Mouse (Mus musculus): ENCODE results near the gene Exosc1. TPM values are rescaled to one million over a fixed set of nuclear protein-coding genes. Genes with fewer than 3 reads are reported as not detected.
A peak's percentile ranks its signal among the peaks of the same experiment; 100 is the strongest.

The Exosc1 gene
- 56.4 and 57.4 TPM in 2 replicates for polyA plus RNA-seq (2014; fragmentation: Nextera tagmentation; extraction: Ambion mirVana)

- DNase-seq (peak; percentile 99), ATAC-seq (ENCODE audit: low FRiP score, low TSS enrichment) (peak; percentile 100)
- peaks cover 14% of the 10 kb centered on the region for H3K4me1 ChIP-seq (ENCODE audit: control insufficient read depth, insufficient read depth, low read length)
- WGBS = under 1% methylated on average over 47 of the region's 47 CpGs
- no peaks in the 10 kb centered on the region for H3K9me3 ChIP-seq (ENCODE audit: control insufficient read depth, low read length)
- peak within 1 kb of the TSS; percentile 55 for H3K27ac ChIP-seq (replicated peaks; ENCODE audit: low read depth, low read length)
- H3K27me3 ChIP-seq (ENCODE audit: control insufficient read depth, insufficient read depth, low read length) = no peaks in the 10 kb centered on the region
- H3K36me3 ChIP-seq (ENCODE audit: control insufficient read depth, insufficient read depth, low read length) = peaks cover 28% of the 10 kb centered on the region
- H3K4me3 ChIP-seq (replicated peaks; ENCODE audit: low read depth, low read length) = peak within 1 kb of the TSS; percentile 88
- peak within 1 kb of the TSS; percentile 75 for H3K9ac ChIP-seq (replicated peaks; ENCODE audit: low read length)
- H3K4me2 ChIP-seq (ENCODE audit: low read length) = peak within 1 kb of the TSS; percentile 91
Observed at GRCm38 (mm10) chr19:41933179-41934086, at the start of gene Exosc1, which contains the start of gene Zdhhc16. Gene Exosc1, minus strand, starts transcription at chr19:41933423. Gene Zdhhc16, plus strand, starts transcription at chr19:41933480.

GRCm38 (mm10) chr19:41982791-41983150 lies 49.5 kb upstream of the Exosc1 start:
- 0 out of 2 replicates have a peak, but pooled peaks cover 7% of the 10 kb centered on the region for H3K4me1 ChIP-seq (ENCODE audit: control insufficient read depth, insufficient read depth, low read length)
- peaks cover 10% of the 10 kb centered on the region for H3K27me3 ChIP-seq (ENCODE audit: control insufficient read depth, insufficient read depth, low read length)
- ATAC-seq (ENCODE audit: low FRiP score, low TSS enrichment) (no peak), DNase-seq (peak; percentile 9)
- no peaks in the 10 kb centered on the region for H3K9me3 ChIP-seq (ENCODE audit: control insufficient read depth, low read length)
- WGBS = 6% methylated on average over 4 of the region's 4 CpGs
- peak overlapping the region; percentile 83 for H3K4me3 ChIP-seq (replicated peaks; ENCODE audit: low read depth, low read length)
- H3K4me2 ChIP-seq (ENCODE audit: low read length) = peak overlapping the region; percentile 100
- no peak overlapping the region for H3K27ac ChIP-seq (replicated peaks; ENCODE audit: low read depth, low read length)
- H3K36me3 ChIP-seq (ENCODE audit: control insufficient read depth, insufficient read depth, low read length) = no peaks in the 10 kb centered on the region
- H3K9ac ChIP-seq (replicated peaks; ENCODE audit: low read length) = peak overlapping the region; percentile 73

- DNase-seq (peak; percentile 53), ATAC-seq (ENCODE audit: low FRiP score, low TSS enrichment) (no peak)
- peak overlapping the region; percentile 100 for H3K4me2 ChIP-seq (ENCODE audit: low read length)
- H3K27ac ChIP-seq (replicated peaks; ENCODE audit: low read depth, low read length) = peak overlapping the region; percentile 64
- H3K9me3 ChIP-seq (ENCODE audit: control insufficient read depth, low read length) = no peaks in the 10 kb centered on the region
- peaks cover 10% of the 10 kb centered on the region for H3K27me3 ChIP-seq (ENCODE audit: control insufficient read depth, insufficient read depth, low read length)
- H3K36me3 ChIP-seq (ENCODE audit: control insufficient read depth, insufficient read depth, low read length) = no peaks in the 10 kb centered on the region
- 0 out of 2 replicates have a peak, but pooled peaks cover 7% of the 10 kb centered on the region for H3K4me1 ChIP-seq (ENCODE audit: control insufficient read depth, insufficient read depth, low read length)
- peak overlapping the region; percentile 73 for H3K9ac ChIP-seq (replicated peaks; ENCODE audit: low read length)
- peak overlapping the region; percentile 83 for H3K4me3 ChIP-seq (replicated peaks; ENCODE audit: low read depth, low read length)
- WGBS = under 1% methylated on average over 73 of the region's 74 CpGs
Observed at GRCm38 (mm10) chr19:41981931-41982790, 48.9 kb upstream of the Exosc1 start.

- no peaks in the 10 kb centered on the region for H3K9me3 ChIP-seq (ENCODE audit: control insufficient read depth, low read length)
- no peak for DNase-seq
- ATAC-seq (ENCODE audit: low FRiP score, low TSS enrichment) = no peak
Observed at GRCm38 (mm10) chr19:41981595-41981927, 48.3 kb upstream of the Exosc1 start, which contains the start of gene Ubtd1. Gene Ubtd1, plus strand, starts transcription at chr19:41981763.

GRCm38 (mm10) chr19:41980819-41981594 lies 47.8 kb upstream of the Exosc1 start, which contains the start of gene Mms19:
Gene Mms19, minus strand, starts transcription at chr19:41981157.
- H3K27ac ChIP-seq (replicated peaks; ENCODE audit: low read depth, low read length) = peak within 1 kb of the TSS; percentile 64
- DNase-seq = peak; percentile 100
- H3K4me1 ChIP-seq (ENCODE audit: control insufficient read depth, insufficient read depth, low read length) = 0 out of 2 replicates have a peak, but pooled peaks cover 7% of the 10 kb centered on the region
- no peaks in the 10 kb centered on the region for H3K9me3 ChIP-seq (ENCODE audit: control insufficient read depth, low read length)
- no peaks in the 10 kb centered on the region for H3K36me3 ChIP-seq (ENCODE audit: control insufficient read depth, insufficient read depth, low read length)
- ATAC-seq (ENCODE audit: low FRiP score, low TSS enrichment) = peak; percentile 95
- H3K9ac ChIP-seq (replicated peaks; ENCODE audit: low read length) = peak within 1 kb of the TSS; percentile 73
- H3K4me2 ChIP-seq (ENCODE audit: low read length) = peak within 1 kb of the TSS; percentile 100
- H3K27me3 ChIP-seq (ENCODE audit: control insufficient read depth, insufficient read depth, low read length) = peaks cover 10% of the 10 kb centered on the region
- WGBS = under 1% methylated on average over 68 of the region's 68 CpGs
- peak within 1 kb of the TSS; percentile 83 for H3K4me3 ChIP-seq (replicated peaks; ENCODE audit: low read depth, low read length)

More at GRCm38 (mm10) chr19:41981595-41981927, 48.3 kb upstream of the Exosc1 start, which contains the start of gene Ubtd1:
- peak within 1 kb of the TSS; percentile 73 for H3K9ac ChIP-seq (replicated peaks; ENCODE audit: low read length)
- H3K4me3 ChIP-seq (replicated peaks; ENCODE audit: low read depth, low read length) = peak within 1 kb of the TSS; percentile 83
- H3K27me3 ChIP-seq (ENCODE audit: control insufficient read depth, insufficient read depth, low read length) = peaks cover 10% of the 10 kb centered on the region
- peak within 1 kb of the TSS; percentile 64 for H3K27ac ChIP-seq (replicated peaks; ENCODE audit: low read depth, low read length)
- H3K4me1 ChIP-seq (ENCODE audit: control insufficient read depth, insufficient read depth, low read length) = 0 out of 2 replicates have a peak, but pooled peaks cover 7% of the 10 kb centered on the region
- H3K4me2 ChIP-seq (ENCODE audit: low read length) = peak within 1 kb of the TSS; percentile 100
- H3K36me3 ChIP-seq (ENCODE audit: control insufficient read depth, insufficient read depth, low read length) = no peaks in the 10 kb centered on the region
- under 1% methylated on average over 29 of the region's 33 CpGs for WGBS

- Histone ChIP-seq H3K27ac (replicated peaks; ENCODE audit: low read depth, low read length) (peak overlapping the region; percentile 64), H3K9me3 (ENCODE audit: control insufficient read depth, low read length) (no peaks in the 10 kb centered on the region), H3K9ac (replicated peaks; ENCODE audit: low read length) (peak overlapping the region; percentile 73), H3K4me2 (ENCODE audit: low read length) (peak overlapping the region; percentile 100), H3K27me3 (ENCODE audit: control insufficient read depth, insufficient read depth, low read length) (peaks cover 10% of the 10 kb centered on the region), H3K4me1 (ENCODE audit: control insufficient read depth, insufficient read depth, low read length) (0 out of 2 replicates have a peak, but pooled peaks cover 7% of the 10 kb centered on the region), H3K36me3 (ENCODE audit: control insufficient read depth, insufficient read depth, low read length) (no peaks in the 10 kb centered on the region), H3K4me3 (replicated peaks; ENCODE audit: low read depth, low read length) (peak overlapping the region; percentile 83)
- ATAC-seq (ENCODE audit: low FRiP score, low TSS enrichment) = 0 out of 2 replicates have a peak, but pooled peaks have one; percentile 2
- WGBS = under 1% methylated on average over 16 of the region's 16 CpGs
- peak; percentile 60 for DNase-seq
Observed at GRCm38 (mm10) chr19:41980422-41980818, 47.2 kb upstream of the Exosc1 start.

- no peak overlapping the region for H3K9ac ChIP-seq (replicated peaks; ENCODE audit: low read length)
- H3K27ac ChIP-seq (replicated peaks; ENCODE audit: low read depth, low read length) = no peak overlapping the region
- DNase-seq (peak; percentile 19), ATAC-seq (ENCODE audit: low FRiP score, low TSS enrichment) (no peak)
- H3K4me3 ChIP-seq (replicated peaks; ENCODE audit: low read depth, low read length) = no peak overlapping the region
- no peaks in the 10 kb centered on the region for H3K27me3 ChIP-seq (ENCODE audit: control insufficient read depth, insufficient read depth, low read length)
- 55% methylated on average over 13 of the region's 13 CpGs for WGBS
- peaks cover 3% of the 10 kb centered on the region; the same call in 1 of the 2 replicates for H3K4me1 ChIP-seq (ENCODE audit: control insufficient read depth, insufficient read depth, low read length)
- H3K36me3 ChIP-seq (ENCODE audit: control insufficient read depth, insufficient read depth, low read length) = peaks cover 5% of the 10 kb centered on the region
- no peak overlapping the region for H3K4me2 ChIP-seq (ENCODE audit: low read length)
- H3K9me3 ChIP-seq (ENCODE audit: control insufficient read depth, low read length) = no peaks in the 10 kb centered on the region
Observed at GRCm38 (mm10) chr19:41973891-41974794, 40.9 kb upstream of the Exosc1 start.
